Mouse (Mus musculus): ENCODE results near the gene Rab25.

DNA sequence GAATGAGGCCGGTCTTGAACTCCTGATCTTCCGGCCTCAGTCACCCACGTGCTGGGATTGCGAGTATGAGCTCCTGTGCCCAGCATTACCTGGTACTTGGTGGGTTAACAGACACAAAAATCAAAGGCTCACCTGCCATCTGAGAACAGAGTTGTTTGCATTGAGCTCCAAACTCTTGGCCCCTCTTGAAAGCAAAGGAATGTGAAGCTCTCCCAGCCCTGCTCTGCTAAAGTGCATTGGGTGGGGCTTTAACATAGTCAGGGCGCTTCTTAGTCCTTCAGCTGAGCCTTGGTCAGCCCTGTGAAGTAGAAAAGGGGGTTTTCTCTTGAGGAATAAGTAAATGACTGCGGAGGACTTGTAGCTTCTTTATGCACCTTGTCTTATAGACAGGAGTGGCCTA is 37.7 kb upstream of the Rab25 start:
- TF ChIP-seq CTCF (IDR thresholded peaks at IDR 0.05; ENCODE audit: control insufficient read depth, insufficient read depth, insufficient replicate concordance, low read depth, low read length) = no peak
- no peak for TF ChIP-seq POLR2A (IDR thresholded peaks at IDR 0.05; ENCODE audit: control insufficient read depth, low read depth, low read length)

Data from testis, adult 2 months (tissue).